Mouse (Mus musculus) spleen, embryonic (tissue): ENCODE data around the gene Sult2a1.
"Not testable (repeated sequence)": the region's sequence is repeated elsewhere in the genome, so short reads cannot be mapped to it uniquely, and the experiment has no call there.

Source experiments
- CTCF ChIA-PET: fragments of 350-600 bp; sonication (Branson Sonifier 250); formaldehyde crosslinking; loops from one replicate; lab custom pipeline; 2022; lab: Charles Lee

Gene Sult2a1

DNA sequence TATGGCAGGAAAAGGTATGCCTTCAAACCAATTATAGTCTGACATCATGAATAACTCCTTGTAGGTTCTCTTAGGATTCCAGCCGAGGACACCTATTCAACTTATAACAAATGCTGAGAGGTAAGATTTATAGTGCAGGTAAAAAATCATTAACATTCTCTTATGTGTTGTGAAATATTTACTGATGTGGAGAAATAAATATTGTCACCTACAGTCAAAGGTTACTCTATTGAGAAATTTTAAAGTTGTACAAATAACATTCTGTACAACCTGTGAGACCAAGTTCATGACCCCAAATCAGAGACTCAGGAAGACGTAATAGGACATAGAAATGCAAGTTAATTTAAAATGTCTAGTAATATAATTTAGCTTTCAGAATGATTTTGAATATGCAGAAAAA is at the start of gene Sult2a1:
Gene Sult2a1 (minus strand): TSS at position 101 of the 400 bp plus-strand sequence.
- CTCF ChIA-PET, result not testable (repeated sequence)

GRCm38 (mm10) chr7:13813913-13814312 is 23.3 kb downstream of the Sult2a1 start:
- CTCF ChIA-PET, result no interaction called here
